Mouse (Mus musculus) megakaryocyte progenitor cell, adult 5-6 weeks (primary cell): ENCODE results near the gene Ablim1. TPM values are rescaled to one million over a fixed set of nuclear protein-coding genes. Genes with fewer than 3 reads are reported as not detected.

Experiments used
- ATAC-seq: replicated peaks from 2 replicates; pipeline ENCODE4 v1.8.0; 2016; ENCODE audit warnings: mild to moderate bottlenecking, moderate TSS enrichment, inconsistent platforms; ENCODE audit not compliant: poor library complexity
- total RNA-seq, 2 experiments: library from RNA; stranded (forward) in 1 of 2; stranded (reverse) in 1 of 2; fragments of 157-497, 149-512 nt in 1 of 2; fragments of 200-1000 nt in 1 of 2; gene quantifications; 2 replicates each; pipeline versions ENCODE4 v1.2.3 to v1.2.4; 2015 to 2017

Gene Ablim1
- total RNA-seq, 2 experiments from 2014 or later = 6.7 to 7.0 TPM

GRCm38 (mm10) chr19:57081536-57081935 is 233.2 kb downstream of the Ablim1 start:
- no peak for ATAC-seq

DNA sequence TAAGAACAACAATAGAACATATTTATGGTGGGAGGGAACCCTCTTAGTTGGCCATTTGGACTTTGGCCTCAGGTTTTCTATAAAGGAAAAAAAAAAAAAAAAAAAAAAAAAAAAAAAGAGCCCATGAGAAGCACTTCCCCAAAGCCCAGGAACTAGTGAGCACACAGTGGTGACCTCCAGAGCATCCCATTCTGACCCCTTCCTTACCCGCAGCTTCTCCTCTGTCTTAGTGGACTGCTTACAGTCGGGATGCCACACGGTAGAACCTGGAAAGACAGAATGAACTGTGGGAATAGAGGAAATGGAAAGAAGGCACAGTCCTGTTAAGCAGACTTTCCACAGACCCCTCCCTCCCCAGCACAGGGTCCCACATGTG is 235.1 kb downstream of the Ablim1 start:
- peak; percentile 54 for ATAC-seq

DNA sequence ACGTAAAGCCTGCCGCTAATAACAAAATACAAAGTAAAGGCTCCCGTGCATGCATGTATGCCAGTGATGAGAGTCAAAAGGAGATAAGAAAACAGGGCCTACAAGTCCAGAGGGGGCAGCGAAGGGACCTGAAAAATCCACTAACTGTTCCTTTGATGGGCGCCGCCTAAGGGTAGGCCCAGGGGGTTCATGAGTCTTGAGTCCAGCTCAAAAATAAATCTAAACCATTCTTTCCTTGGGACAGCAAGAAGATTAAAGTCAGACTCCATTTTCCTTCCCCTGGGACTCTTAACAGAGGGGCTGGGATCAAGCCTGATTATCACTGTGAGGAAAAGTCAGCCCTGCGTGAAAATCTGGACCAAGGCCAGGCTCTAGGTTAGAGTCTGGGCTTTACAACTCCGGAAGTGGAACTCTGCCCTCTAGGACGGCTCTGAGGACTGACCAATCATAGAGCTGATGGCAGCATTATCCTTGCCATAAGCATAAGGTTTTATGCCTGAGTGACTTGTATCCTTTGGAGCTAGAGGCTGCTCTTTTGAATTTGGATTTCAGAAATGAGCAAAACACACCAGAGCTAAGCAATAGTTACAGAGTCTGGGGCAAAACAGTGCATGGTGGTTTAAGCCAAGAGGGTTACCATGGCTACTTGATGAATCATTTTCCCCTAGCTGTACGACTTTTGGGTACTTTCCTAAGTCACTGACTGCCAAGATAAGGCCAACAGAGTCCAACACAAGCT is 235.7 kb downstream of the Ablim1 start:
- peak; percentile 52 for ATAC-seq

GRCm38 (mm10) chr19:57077826-57078699 is 236.7 kb downstream of the Ablim1 start:
- ATAC-seq = no peak

DNA sequence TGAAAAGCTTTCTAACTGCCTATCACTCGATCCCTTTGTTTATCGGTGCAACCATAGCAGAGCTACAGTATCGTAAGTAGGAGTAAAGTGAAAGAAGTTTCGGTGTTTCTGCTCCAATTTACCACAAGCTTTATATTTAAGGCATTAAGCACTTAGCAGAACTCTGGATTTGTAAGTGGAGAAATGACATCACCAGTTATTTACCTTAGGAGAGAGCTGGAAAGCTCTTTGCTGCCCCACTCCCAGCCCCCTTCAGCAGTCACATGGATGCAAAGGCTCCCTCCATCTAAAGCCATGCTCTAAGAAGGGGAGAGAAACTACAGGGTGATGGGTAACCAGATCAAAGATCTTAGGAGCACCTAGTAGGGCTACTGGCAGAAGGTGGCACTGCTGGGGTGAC is 241.3 kb downstream of the Ablim1 start:
- ATAC-seq = no peak

DNA sequence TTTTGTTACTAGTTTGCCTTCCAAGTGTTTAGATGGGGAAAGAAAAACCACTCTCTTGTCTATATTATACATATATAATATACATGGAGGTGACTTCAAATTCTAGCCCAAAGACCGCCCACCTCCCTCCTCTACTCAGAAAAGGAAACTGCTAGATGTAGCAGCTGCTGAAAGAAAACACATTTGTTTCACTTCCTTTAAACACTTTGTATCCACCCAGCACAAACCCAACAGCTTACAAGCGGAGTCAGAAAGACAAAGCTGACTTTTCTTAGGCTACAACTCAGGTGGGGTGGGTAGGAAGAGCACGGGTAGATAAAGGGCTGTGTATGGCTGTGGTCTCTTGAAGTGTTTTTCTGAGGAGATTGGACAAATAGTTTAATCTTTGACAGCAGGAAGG is 242.0 kb downstream of the Ablim1 start:
- peak; percentile 60 for ATAC-seq

- no peak for ATAC-seq
These were observed 247.6 kb downstream of the Ablim1 start for GRCm38 (mm10) chr19:57067108-57067613.

- ATAC-seq = peak; percentile 80
These were observed 248.4 kb downstream of the Ablim1 start for GRCm38 (mm10) chr19:57066313-57066712.

DNA sequence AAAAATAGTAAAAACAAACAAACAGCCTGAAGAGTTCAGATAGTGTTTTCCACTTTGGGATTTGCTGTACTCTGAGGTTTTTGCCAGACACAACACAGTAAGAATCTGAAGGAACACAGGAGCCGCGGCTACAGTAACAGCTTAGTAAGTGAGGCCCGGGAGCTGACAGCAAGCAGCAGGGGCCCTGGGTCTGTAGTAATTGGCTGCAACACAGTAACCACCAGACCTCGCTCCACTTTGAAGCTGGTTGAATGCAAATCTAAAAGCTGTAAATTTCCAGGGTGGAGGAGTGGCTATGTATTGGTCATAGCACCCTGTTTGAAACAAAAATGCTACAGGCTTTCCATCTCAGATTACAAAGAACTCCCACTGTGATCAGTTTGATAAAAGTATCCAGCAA is 252.0 kb downstream of the Ablim1 start:
- no peak for ATAC-seq

DNA sequence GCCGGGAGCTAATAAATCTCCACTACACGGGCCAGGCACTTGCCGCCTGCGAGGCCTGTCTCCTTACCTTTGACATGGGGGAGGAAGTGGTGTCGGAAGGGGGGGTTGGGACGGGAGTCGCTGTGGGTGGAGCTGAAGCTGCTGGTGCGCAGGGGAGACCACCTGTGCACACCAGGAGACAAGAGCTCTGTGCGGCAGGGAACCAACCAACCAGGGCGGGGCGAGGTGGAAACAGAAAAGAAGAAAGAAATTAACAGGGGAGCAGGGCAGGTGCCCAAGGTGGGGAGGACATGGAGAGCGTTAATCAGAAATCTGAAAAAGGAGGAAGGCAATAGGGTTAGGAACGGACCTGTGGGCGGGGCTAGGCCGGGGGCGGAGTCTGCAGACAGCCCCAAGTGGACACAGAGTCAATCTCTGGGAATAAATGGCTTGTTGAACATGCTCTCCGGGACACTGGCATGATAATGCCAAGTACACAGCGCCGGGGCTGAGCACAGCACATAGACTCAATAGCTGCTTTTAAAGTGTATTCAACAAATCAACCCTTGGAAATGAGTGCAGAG is 255.6 kb downstream of the Ablim1 start:
- ATAC-seq = no peak

GRCm38 (mm10) chr19:57057568-57057967 is 257.2 kb downstream of the Ablim1 start:
- ATAC-seq = no peak

DNA sequence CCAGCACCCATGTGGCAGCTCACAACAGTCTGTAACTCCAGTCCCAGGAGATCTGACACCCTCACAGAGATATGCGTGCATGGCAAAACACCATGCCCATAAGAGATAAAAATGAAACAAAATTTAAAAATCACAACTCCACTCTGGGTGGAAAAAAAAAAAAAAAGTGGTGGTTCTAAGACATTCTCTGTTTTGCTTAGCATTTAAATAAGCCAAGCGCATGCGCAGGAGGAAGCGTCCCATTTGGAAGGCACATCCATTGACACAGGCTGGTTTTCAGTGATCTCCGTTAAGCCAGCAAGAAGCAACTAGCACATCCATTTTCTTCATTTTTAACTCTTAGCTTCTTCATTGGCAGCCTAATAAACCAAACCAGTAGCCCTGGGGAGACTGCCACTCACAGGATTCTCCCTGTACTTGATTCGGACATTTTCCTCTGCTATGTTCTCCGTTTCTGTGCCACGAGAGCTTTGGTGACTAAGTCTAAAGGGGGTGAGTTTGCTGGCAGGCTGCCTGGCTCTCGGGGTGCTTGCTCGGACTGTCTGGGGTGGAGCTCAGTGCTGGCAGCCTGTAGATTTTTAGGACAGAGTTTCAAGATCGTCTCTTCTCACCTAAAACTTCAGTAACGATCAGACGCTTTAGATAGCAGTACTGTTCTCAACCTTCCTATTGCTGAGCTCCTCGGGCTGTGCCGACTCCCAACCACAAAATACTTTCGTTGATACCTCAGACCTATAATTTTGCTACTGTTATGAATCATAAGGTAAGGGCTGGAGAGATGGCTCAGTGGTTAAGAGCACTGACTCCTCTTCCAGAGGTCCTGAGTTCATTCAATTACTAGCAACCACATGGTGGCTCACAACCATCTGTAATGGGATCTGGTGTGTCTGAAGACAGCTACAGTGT is 259.3 kb downstream of the Ablim1 start:
- no peak for ATAC-seq

GRCm38 (mm10) chr19:57052959-57053358 is 261.8 kb downstream of the Ablim1 start:
- no peak for ATAC-seq

- ATAC-seq = no peak
These were observed 262.7 kb downstream of the Ablim1 start for GRCm38 (mm10) chr19:57052016-57052415.

DNA sequence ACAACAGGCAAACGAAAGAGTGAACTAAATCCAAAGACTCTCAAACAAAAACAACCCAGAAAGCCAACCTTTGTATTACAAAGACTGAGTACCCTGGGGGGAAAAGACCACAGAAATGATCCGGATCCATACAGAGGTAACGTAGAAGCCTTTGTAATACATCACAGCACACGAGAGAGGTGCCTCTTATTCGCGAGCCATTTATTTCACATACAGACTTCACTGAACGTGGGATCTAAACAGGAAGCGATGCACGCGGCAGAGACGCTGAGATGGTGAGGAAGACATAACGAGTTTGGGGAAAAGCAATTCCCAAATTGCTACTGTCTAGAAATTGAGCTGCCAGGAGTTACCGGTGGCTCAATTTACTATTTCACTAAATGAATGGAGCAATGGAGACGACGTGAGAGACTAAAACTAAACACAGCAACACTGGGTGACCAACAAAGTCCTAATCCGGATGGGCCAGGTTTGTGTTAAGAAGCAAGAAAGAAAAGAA is 265.1 kb downstream of the Ablim1 start:
- ATAC-seq = no peak

DNA sequence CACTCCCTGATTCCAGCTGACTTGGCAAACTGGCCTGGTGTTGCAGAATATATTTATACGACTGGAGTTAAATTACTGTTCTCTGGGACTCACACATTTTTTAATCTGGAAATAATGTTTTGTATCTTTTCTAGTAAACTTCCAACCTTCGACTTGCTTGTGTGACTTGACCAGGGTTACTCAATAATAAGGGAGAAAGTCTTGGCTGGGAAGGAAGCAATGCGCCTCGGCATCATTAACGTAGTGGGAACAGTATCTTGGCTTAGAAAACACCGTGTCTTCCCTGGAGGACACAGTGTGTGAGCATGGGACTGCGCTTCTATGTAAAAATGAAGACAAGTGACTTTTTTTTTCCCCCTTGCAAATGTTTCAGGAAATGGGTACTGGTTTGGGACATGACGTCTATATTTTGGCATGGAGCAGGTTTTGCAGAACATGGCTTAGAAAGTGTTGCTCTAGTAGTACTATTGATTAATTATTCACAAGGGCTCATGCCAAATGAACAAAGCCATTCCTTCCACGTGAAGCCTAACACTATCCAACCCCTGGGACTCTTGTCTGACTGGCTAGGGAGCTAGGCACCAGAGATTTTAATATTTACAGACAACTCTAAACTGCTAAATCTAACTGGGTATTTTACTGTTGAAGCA is 266.9 kb downstream of the Ablim1 start:
- ATAC-seq = no peak

DNA sequence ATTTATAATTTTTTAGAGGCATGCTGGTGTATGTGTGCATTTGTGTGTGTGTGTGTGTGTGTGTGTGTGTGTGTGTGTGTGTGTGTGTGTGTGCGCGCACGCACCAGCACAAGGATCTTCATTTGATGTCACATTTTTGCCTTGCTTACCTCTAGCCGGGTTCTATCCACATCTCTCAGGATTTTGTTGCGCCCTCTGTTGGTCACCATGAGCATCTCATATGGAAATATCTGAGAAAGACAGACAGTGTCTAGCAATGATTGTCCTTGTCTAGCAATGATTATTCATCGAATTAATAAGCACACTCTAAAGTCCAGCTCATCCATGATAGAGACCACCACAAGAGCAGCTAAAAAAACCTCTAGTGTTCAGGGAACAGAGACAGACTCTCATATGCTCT is 275.5 kb downstream of the Ablim1 start:
- peak; percentile 50; the same call in 1 of the 2 replicates for ATAC-seq

- no peak for ATAC-seq
These were observed 277.9 kb downstream of the Ablim1 start for GRCm38 (mm10) chr19:57036860-57037259.

GRCm38 (mm10) chr19:57031582-57031981 is 283.1 kb downstream of the Ablim1 start:
- ATAC-seq = peak; percentile 70

- no peak for ATAC-seq
These were observed 285.3 kb downstream of the Ablim1 start for GRCm38 (mm10) chr19:57029461-57029860.
